Mouse (Mus musculus) urinary bladder, adult 2 months (tissue): ENCODE data around the gene Rbm20. TPM values are rescaled to one million over a fixed set of nuclear protein-coding genes. Genes with fewer than 3 reads are reported as not detected.
"Not testable (repeated sequence)": the region's sequence is repeated elsewhere in the genome, so short reads cannot be mapped to it uniquely, and the experiment has no call there.

ENCODE experiments used
- DNase-seq: peaks from one replicate; pipeline ENCODE4 v3.0.0; 2022; ENCODE audit warnings: low spot score
- polyA plus RNA-seq: library from polyadenylated mRNA; depleted of rRNA; stranded (reverse); fragments of >200 nt; gene quantifications from 2 replicates; pipeline ENCODE4 v1.2.3, GENCODE M21; 2012; rRNA removed

Rbm20 gene
- 4.4 and 4.5 TPM in 2 replicates for polyA plus RNA-seq

GRCm38 (mm10) chr19:53676718-53677634, at the start of gene Rbm20:
Rbm20 (plus strand) TSS chr19:53677306.
- DNase-seq, result peak; percentile 28

- DNase-seq, result no peak
Observed at GRCm38 (mm10) chr19:53638041-53638440, 39.1 kb upstream of the Rbm20 start.

- DNase-seq, result no peak
Observed at GRCm38 (mm10) chr19:53638727-53639126, 38.4 kb upstream of the Rbm20 start.

GRCm38 (mm10) chr19:53644020-53644595, 33.0 kb upstream of the Rbm20 start:
- DNase-seq, result no peak

- no peak for DNase-seq
Observed at GRCm38 (mm10) chr19:53647301-53647700, 29.8 kb upstream of the Rbm20 start.

- DNase-seq, result no peak
Observed at GRCm38 (mm10) chr19:53648056-53648455, 29.1 kb upstream of the Rbm20 start.

GRCm38 (mm10) chr19:53648802-53649236, 28.3 kb upstream of the Rbm20 start:
- DNase-seq, result no peak

GRCm38 (mm10) chr19:53649361-53649760, 27.7 kb upstream of the Rbm20 start:
- DNase-seq, result no peak

- DNase-seq, result no peak
Observed at GRCm38 (mm10) chr19:53649802-53650201, 27.3 kb upstream of the Rbm20 start.

- no peak for DNase-seq
Observed at GRCm38 (mm10) chr19:53650921-53651320, 26.2 kb upstream of the Rbm20 start.

- no peak for DNase-seq
Observed at GRCm38 (mm10) chr19:53652267-53652666, 24.8 kb upstream of the Rbm20 start.

- DNase-seq, result no peak
Observed at GRCm38 (mm10) chr19:53653624-53654467, 23.3 kb upstream of the Rbm20 start.

GRCm38 (mm10) chr19:53656443-53656842, 20.7 kb upstream of the Rbm20 start:
- not testable (repeated sequence) for DNase-seq

GRCm38 (mm10) chr19:53657437-53657836, 19.7 kb upstream of the Rbm20 start:
- no peak for DNase-seq

GRCm38 (mm10) chr19:53660722-53661420, 16.2 kb upstream of the Rbm20 start:
- no peak for DNase-seq

GRCm38 (mm10) chr19:53661938-53662722, 15.0 kb upstream of the Rbm20 start:
- DNase-seq, result no peak

GRCm38 (mm10) chr19:53664831-53665230, 12.3 kb upstream of the Rbm20 start:
- no peak for DNase-seq

- no peak for DNase-seq
Observed at GRCm38 (mm10) chr19:53665391-53665790, 11.7 kb upstream of the Rbm20 start.

GRCm38 (mm10) chr19:53666708-53667107, 10.4 kb upstream of the Rbm20 start:
- DNase-seq, result no peak

GRCm38 (mm10) chr19:53668821-53669220, 8.3 kb upstream of the Rbm20 start:
- DNase-seq, result no peak
